Mouse (Mus musculus): Measurements from ENCODE around the gene Klra1. TPM values are rescaled to one million over a fixed set of nuclear protein-coding genes. Genes with fewer than 3 reads are reported as not detected.

Gene Klra1
- polyA plus RNA-seq (2012; rRNA removed): not detected in 2 replicates

GRCm38 (mm10) chr6:130386750-130387149 is at the start of gene Klra1:
Klra1 (minus strand) TSS chr6:130386874.

GRCm38 (mm10) chr6:130337411-130337810 is 49.3 kb downstream of the Klra1 start, which contains the start of gene Klra3:
Klra3 (minus strand) TSS chr6:130337574.

Other genes with a start within 250 kb of the Klra1 start
- gene Klra9, start 193.8 kb downstream of the Klra1 start, polyA plus RNA-seq (2012; rRNA removed): not detected in 2 replicates
- gene Klra7, start 153.6 kb downstream of the Klra1 start, polyA plus RNA-seq (2012; rRNA removed): not detected in 2 replicates
- gene Klra10, start 104.9 kb downstream of the Klra1 start, polyA plus RNA-seq (2012; rRNA removed): not detected in 2 replicates
- gene Klra3, start 49.3 kb downstream of the Klra1 start, polyA plus RNA-seq (2012; rRNA removed): not detected in 2 replicates

Measured in stomach, adult 2 months (tissue).